Mouse (Mus musculus) mouse embryonic stem cell (cell line): ENCODE results near the gene Uba1.
"Not testable (repeated sequence)": the region's sequence is repeated elsewhere in the genome, so short reads cannot be mapped to it uniquely, and the experiment has no call there.

ENCODE experiments used
- in situ Hi-C, 2 experiments: fragments of 300-500 bp; cut with MboI; formaldehyde crosslinking; loops; 1 replicate in 1 of 2; 3 replicates in 1 of 2; pipeline ENCODE4 v1.14.3; 2019 to 2020; ENCODE audit warnings: low sequenced_read_pairs in 2 of 2, low pct_unique_long_range_greater_than_20kb in 1 of 2, mixed read lengths in 1 of 2; ENCODE audit not compliant: unreplicated experiment in 1 of 2

Uba1 gene

GRCm38 (mm10) chrX:20703741-20704290, 45.7 kb downstream of the Uba1 start, which contains the start of gene Usp11:
Gene Usp11, plus strand, starts transcription at chrX:20703906.
- in situ Hi-C loops, result no loop called here

- in situ Hi-C loops, result no loop called here
Observed at GRCm38 (mm10) chrX:20704295-20705082, 46.4 kb downstream of the Uba1 start.

GRCm38 (mm10) chrX:20705083-20705402, 46.9 kb downstream of the Uba1 start:
- in situ Hi-C loops, result no loop called here

DNA sequence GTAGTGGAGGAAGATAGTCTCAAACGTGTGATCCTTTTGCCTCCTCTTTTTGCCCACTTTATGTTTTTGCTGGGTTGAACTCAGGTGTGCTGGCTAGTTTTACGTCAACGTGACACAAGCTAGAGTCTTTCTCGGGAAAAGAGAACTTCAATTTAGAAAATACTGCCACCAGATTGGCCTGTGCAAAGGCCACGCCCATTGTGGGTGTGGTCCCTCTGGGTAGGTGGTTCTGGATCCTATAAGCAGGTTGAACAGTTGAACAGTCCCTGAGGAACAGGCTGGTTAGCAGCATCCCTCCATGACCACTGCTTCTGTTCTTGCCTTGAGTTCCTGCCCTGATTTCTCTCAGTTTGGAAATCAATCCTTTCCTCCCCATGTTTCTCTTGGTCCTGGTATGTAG, 70.6 kb downstream of the Uba1 start:
- in situ Hi-C loops, result no loop called here

DNA sequence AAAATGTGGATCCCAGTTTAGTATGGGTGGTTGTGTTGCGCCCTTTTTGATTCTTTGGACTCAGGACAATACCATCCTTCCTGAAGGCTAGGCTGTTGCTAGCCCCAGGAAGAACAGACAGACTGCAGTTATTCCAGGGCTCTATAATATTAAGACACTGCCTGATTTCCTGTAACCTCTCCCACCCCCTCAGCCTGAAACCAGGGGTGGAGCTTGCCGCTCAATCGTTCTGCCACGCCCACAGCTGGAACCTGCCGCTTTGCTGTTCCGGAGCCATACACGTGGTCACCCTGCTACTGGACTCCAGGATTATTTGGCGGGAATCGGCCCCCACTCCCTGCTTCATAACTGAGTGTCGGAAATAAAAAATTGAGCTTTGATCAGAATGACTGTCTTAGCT, 71.9 kb downstream of the Uba1 start:
- in situ Hi-C loops, result not testable (repeated sequence)
